Mouse (Mus musculus) limb, embryonic 15.5 days (tissue): ENCODE data around the gene Gbp7. TPM values are rescaled to one million over a fixed set of nuclear protein-coding genes. Genes with fewer than 3 reads are reported as not detected.
A peak's percentile ranks its signal among the peaks of the same experiment; 100 is the strongest.
"Not testable (repeated sequence)": the region's sequence is repeated elsewhere in the genome, so short reads cannot be mapped to it uniquely, and the experiment has no call there.

ENCODE experiments used
- ATAC-seq: fragments of 200-750 bp; cut with Nextera tagmentation; 2 replicates; pipeline ENCODE4 v1.8.0; 2017; ENCODE audit warnings: low read depth, moderate TSS enrichment; ENCODE audit not compliant: insufficient number of reproducible peaks, low FRiP score, low TSS enrichment
- H3K27ac ChIP-seq: fragments of 300-500 bp; sonication (generic); 2 replicates; pipeline ENCODE4 v1.5.1; 2015; ENCODE audit warnings: moderate library complexity, mild to moderate bottlenecking, inconsistent platforms
- H3K27me3 ChIP-seq: fragments of 300-500 bp; sonication (generic); 2 replicates; pipeline ENCODE4 v1.6.1; 2015; ENCODE audit warnings: inconsistent platforms
- H3K36me3 ChIP-seq: fragments of 300-500 bp; sonication (generic); 2 replicates; pipeline ENCODE4 v1.6.1; 2015; ENCODE audit warnings: inconsistent platforms
- H3K4me1 ChIP-seq: fragments of 300-500 bp; sonication (generic); 2 replicates; pipeline ENCODE4 v1.6.1; 2015; ENCODE audit warnings: inconsistent platforms
- H3K4me2 ChIP-seq: fragments of 300-500 bp; sonication (generic); 2 replicates; pipeline ENCODE4 v1.6.1; 2015; ENCODE audit warnings: mild to moderate bottlenecking, inconsistent platforms
- H3K4me3 ChIP-seq: fragments of 300-500 bp; sonication (generic); 2 replicates; pipeline ENCODE4 v1.5.1; 2015; ENCODE audit warnings: mild to moderate bottlenecking, inconsistent platforms
- H3K9ac ChIP-seq: fragments of 300-500 bp; sonication (generic); 2 replicates; pipeline ENCODE4 v1.6.1; 2015; ENCODE audit warnings: inconsistent platforms
- H3K9me3 ChIP-seq: fragments of 300-500 bp; sonication (generic); 2 replicates; pipeline ENCODE4 v1.6.1; 2016; ENCODE audit warnings: inconsistent platforms
- WGBS: fragments of 180-500 bp; shearing (Covaris S2); methylation state at CpG from one replicate; pipeline ENCODE4 v1.1.7; 2015; 5-methylcytosine and 5-hydroxymethylcytosine counted together
- polyA plus RNA-seq: library from polyadenylated mRNA; unstranded; fragments of >200 nt; fragmentation: Nextera tagmentation; extraction: Ambion mirVana; gene quantifications from 2 replicates; pipeline ENCODE4 v1.2.1, GENCODE M21; 2015

Gbp7 gene
- polyA plus RNA-seq, 1 experiment from 2014 or later = 3.1 TPM

GRCm38 (mm10) chr3:142535667-142536066 is 5.5 kb downstream of the Gbp7 start:
- 67% methylated on average over 1 of the region's 1 CpGs for WGBS
- no peak overlapping the region for H3K4me3 ChIP-seq
- no peak overlapping the region for H3K4me2 ChIP-seq
- ATAC-seq = no peak
- H3K27me3 ChIP-seq = no peaks in the 10 kb centered on the region; the same call in 1 of the 2 replicates
- no peaks in the 10 kb centered on the region for H3K36me3 ChIP-seq
- H3K27ac ChIP-seq = no peak overlapping the region
- H3K4me1 ChIP-seq = no peaks in the 10 kb centered on the region
- H3K9me3 ChIP-seq = no peaks in the 10 kb centered on the region
- H3K9ac ChIP-seq = no peak overlapping the region

GRCm38 (mm10) chr3:142541391-142541790 is 11.2 kb downstream of the Gbp7 start:
- Histone ChIP-seq H3K4me3 (no peak overlapping the region), H3K36me3 (no peaks in the 10 kb centered on the region), H3K27ac (no peak overlapping the region), H3K9me3 (no peaks in the 10 kb centered on the region), H3K27me3 (no peaks in the 10 kb centered on the region), H3K4me1 (no peaks in the 10 kb centered on the region), H3K4me2 (no peak overlapping the region), H3K9ac (no peak overlapping the region)
- no peak for ATAC-seq
- WGBS = 85% methylated on average over 6 of the region's 6 CpGs

- H3K9me3 ChIP-seq, H3K4me1 ChIP-seq, H3K4me2 ChIP-seq, ATAC-seq, H3K27ac ChIP-seq, H3K36me3 ChIP-seq, H3K27me3 ChIP-seq, H3K4me3 ChIP-seq, H3K9ac ChIP-seq: not testable (repeated sequence)
- WGBS = 78% methylated on average over 12 of the region's 12 CpGs
Measured at GRCm38 (mm10) chr3:142542776-142543175, 12.6 kb downstream of the Gbp7 start.

GRCm38 (mm10) chr3:142546690-142547089 is 16.5 kb downstream of the Gbp7 start:
- 80% methylated on average over 3 of the region's 3 CpGs for WGBS
- no peak for ATAC-seq
- Histone ChIP-seq H3K9me3 (no peaks in the 10 kb centered on the region), H3K4me1 (no peaks in the 10 kb centered on the region), H3K4me2 (no peak overlapping the region), H3K4me3 (no peak overlapping the region), H3K27me3 (no peaks in the 10 kb centered on the region), H3K27ac (no peak overlapping the region), H3K36me3 (no peaks in the 10 kb centered on the region), H3K9ac (no peak overlapping the region)

GRCm38 (mm10) chr3:142550052-142550676 is 20.0 kb downstream of the Gbp7 start:
- 82% methylated on average over 3 of the region's 3 CpGs for WGBS
- H3K9ac ChIP-seq = no peak overlapping the region
- no peak for ATAC-seq

GRCm38 (mm10) chr3:142554601-142555000 is 24.5 kb downstream of the Gbp7 start:
- Histone ChIP-seq H3K4me1 (no peaks in the 10 kb centered on the region), H3K9me3 (no peaks in the 10 kb centered on the region), H3K9ac (no peak overlapping the region), H3K27ac (no peak overlapping the region), H3K4me3 (no peak overlapping the region), H3K27me3 (no peaks in the 10 kb centered on the region), H3K36me3 (no peaks in the 10 kb centered on the region), H3K4me2 (no peak overlapping the region)
- WGBS = 73% methylated on average over 1 of the region's 1 CpGs
- no peak for ATAC-seq

More at GRCm38 (mm10) chr3:142550052-142550676, 20.0 kb downstream of the Gbp7 start:
- H3K4me2 ChIP-seq = no peak overlapping the region
- no peak overlapping the region for H3K4me3 ChIP-seq
- no peaks in the 10 kb centered on the region for H3K9me3 ChIP-seq
- H3K36me3 ChIP-seq = no peaks in the 10 kb centered on the region
- no peaks in the 10 kb centered on the region for H3K27me3 ChIP-seq
- H3K27ac ChIP-seq = no peak overlapping the region
- no peaks in the 10 kb centered on the region for H3K4me1 ChIP-seq

- Histone ChIP-seq H3K9ac (no peak overlapping the region), H3K4me1 (0 out of 2 replicates have a peak, but pooled peaks cover 3% of the 10 kb centered on the region), H3K27ac (no peak overlapping the region), H3K27me3 (no peaks in the 10 kb centered on the region), H3K4me2 (no peak overlapping the region), H3K36me3 (no peaks in the 10 kb centered on the region), H3K4me3 (no peak overlapping the region), H3K9me3 (no peaks in the 10 kb centered on the region)
- 82% methylated on average over 11 of the region's 11 CpGs for WGBS
- ATAC-seq = no peak
Measured at GRCm38 (mm10) chr3:142555623-142556022, 25.5 kb downstream of the Gbp7 start.

GRCm38 (mm10) chr3:142559632-142560228 is 29.6 kb downstream of the Gbp7 start, which contains the start of gene Gbp3:
Gene Gbp3, plus strand, starts transcription at chr3:142560026.
- Histone ChIP-seq H3K27me3 (no peaks in the 10 kb centered on the region), H3K27ac (no peak within 1 kb of the TSS), H3K36me3 (no peaks in the 10 kb centered on the region), H3K9ac (0 out of 2 replicates have a peak within 1 kb of the TSS, but pooled peaks have one; percentile 7), H3K4me1 (0 out of 2 replicates have a peak, but pooled peaks cover 3% of the 10 kb centered on the region), H3K9me3 (no peaks in the 10 kb centered on the region), H3K4me3 (peak within 1 kb of the TSS; percentile 36), H3K4me2 (peak within 1 kb of the TSS; percentile 45)
- WGBS = 26% methylated on average over 3 of the region's 3 CpGs
- no peak for ATAC-seq

GRCm38 (mm10) chr3:142560296-142560948 is 30.3 kb downstream of the Gbp7 start:
- 0 out of 2 replicates have a peak, but pooled peaks cover 3% of the 10 kb centered on the region for H3K4me1 ChIP-seq
- H3K9me3 ChIP-seq = no peaks in the 10 kb centered on the region
- no peaks in the 10 kb centered on the region for H3K27me3 ChIP-seq
- no peak overlapping the region for H3K27ac ChIP-seq
- 8% methylated on average over 12 of the region's 12 CpGs for WGBS
- no peak for ATAC-seq
- 0 out of 2 replicates have a peak overlapping the region, but pooled peaks have one; percentile 7 for H3K9ac ChIP-seq
- H3K4me3 ChIP-seq = peak overlapping the region; percentile 36
- no peaks in the 10 kb centered on the region for H3K36me3 ChIP-seq
- H3K4me2 ChIP-seq = peak overlapping the region; percentile 45

GRCm38 (mm10) chr3:142561045-142561646 is 31.0 kb downstream of the Gbp7 start:
- Histone ChIP-seq H3K4me2 (no peak overlapping the region), H3K36me3 (no peaks in the 10 kb centered on the region), H3K4me3 (no peak overlapping the region), H3K27ac (no peak overlapping the region), H3K9ac (no peak overlapping the region), H3K27me3 (no peaks in the 10 kb centered on the region), H3K4me1 (0 out of 2 replicates have a peak, but pooled peaks cover 3% of the 10 kb centered on the region), H3K9me3 (no peaks in the 10 kb centered on the region)
- no peak for ATAC-seq
- 84% methylated on average over 14 of the region's 14 CpGs for WGBS

- H3K36me3 ChIP-seq = no peaks in the 10 kb centered on the region
- ATAC-seq = no peak
- no peak overlapping the region for H3K27ac ChIP-seq
- H3K4me2 ChIP-seq = no peak overlapping the region
- no peaks in the 10 kb centered on the region for H3K9me3 ChIP-seq
- H3K9ac ChIP-seq = no peak overlapping the region
- 0 out of 2 replicates have a peak, but pooled peaks cover 3% of the 10 kb centered on the region for H3K4me1 ChIP-seq
- no peaks in the 10 kb centered on the region for H3K27me3 ChIP-seq
- 76% methylated on average over 7 of the region's 7 CpGs for WGBS
- no peak overlapping the region for H3K4me3 ChIP-seq
Measured at GRCm38 (mm10) chr3:142561666-142562065, 31.5 kb downstream of the Gbp7 start.

GRCm38 (mm10) chr3:142567490-142567889 is 37.3 kb downstream of the Gbp7 start:
- H3K27me3 ChIP-seq, H3K9me3 ChIP-seq, H3K36me3 ChIP-seq, H3K9ac ChIP-seq, H3K4me1 ChIP-seq, H3K4me2 ChIP-seq, H3K4me3 ChIP-seq, H3K27ac ChIP-seq, ATAC-seq: not testable (repeated sequence)
- WGBS = 63% methylated on average over 5 of the region's 5 CpGs
